Mouse (Mus musculus): ENCODE results near the gene Enox1. TPM values are rescaled to one million over a fixed set of nuclear protein-coding genes. Genes with fewer than 3 reads are reported as not detected.

Gene Enox1
- total RNA-seq, 2 experiments from 2014 or later, result 0.75 to 0.89 TPM

GRCm38 (mm10) chr14:77371977-77372376 is 215.4 kb downstream of the Enox1 start:
- DNase-seq, result no peak

- no peak for DNase-seq
These were observed 216.6 kb downstream of the Enox1 start for GRCm38 (mm10) chr14:77373119-77373518.

- DNase-seq, result no peak
These were observed 218.5 kb downstream of the Enox1 start for GRCm38 (mm10) chr14:77375054-77375453.

- peak in 1 of 2 experiments; percentile 17 for DNase-seq
These were observed 219.1 kb downstream of the Enox1 start for GRCm38 (mm10) chr14:77375618-77376017.

GRCm38 (mm10) chr14:77376731-77377130 is 220.2 kb downstream of the Enox1 start:
- no peak for DNase-seq

- DNase-seq, result no peak
These were observed 220.9 kb downstream of the Enox1 start for GRCm38 (mm10) chr14:77377439-77377838.

GRCm38 (mm10) chr14:77377873-77378272 is 221.3 kb downstream of the Enox1 start:
- DNase-seq, result no peak

GRCm38 (mm10) chr14:77381532-77381931 is 225.0 kb downstream of the Enox1 start:
- DNase-seq, result no peak

GRCm38 (mm10) chr14:77385621-77386020 is 229.1 kb downstream of the Enox1 start:
- DNase-seq, result no peak

GRCm38 (mm10) chr14:77387877-77388276 is 231.3 kb downstream of the Enox1 start:
- no peak for DNase-seq

GRCm38 (mm10) chr14:77389276-77389675 is 232.7 kb downstream of the Enox1 start:
- DNase-seq, result no peak

GRCm38 (mm10) chr14:77392476-77392875 is 235.9 kb downstream of the Enox1 start:
- no peak for DNase-seq

- DNase-seq, result no peak
These were observed 249.9 kb downstream of the Enox1 start for GRCm38 (mm10) chr14:77406241-77407114.

- no peak for DNase-seq
These were observed 252.8 kb downstream of the Enox1 start for GRCm38 (mm10) chr14:77409271-77409940.

GRCm38 (mm10) chr14:77410354-77410753 is 253.8 kb downstream of the Enox1 start:
- DNase-seq, result no peak

- no peak for DNase-seq
These were observed 256.5 kb downstream of the Enox1 start for GRCm38 (mm10) chr14:77413106-77413505.

GRCm38 (mm10) chr14:77416358-77416757 is 259.8 kb downstream of the Enox1 start:
- DNase-seq, result no peak

- DNase-seq, result peak; percentile 20 to 25
These were observed 264.5 kb downstream of the Enox1 start for GRCm38 (mm10) chr14:77421031-77421430.

GRCm38 (mm10) chr14:77423194-77423593 is 266.6 kb downstream of the Enox1 start:
- DNase-seq, result no peak

- no peak for DNase-seq
These were observed 282.9 kb downstream of the Enox1 start for GRCm38 (mm10) chr14:77439426-77439825.

- no peak for DNase-seq
These were observed 284.2 kb downstream of the Enox1 start for GRCm38 (mm10) chr14:77440805-77441204.

GRCm38 (mm10) chr14:77441541-77441940 is 285.0 kb downstream of the Enox1 start:
- no peak for DNase-seq

GRCm38 (mm10) chr14:77448001-77448400 is 291.4 kb downstream of the Enox1 start:
- DNase-seq, result peak in 1 of 2 experiments; percentile 22

Data from heart, adult 18-20 months (tissue).